Mouse (Mus musculus) retina, adult 2 months (tissue): ENCODE results near the gene Dnajc7.
A peak's percentile ranks its signal among the peaks of the same experiment; 100 is the strongest.
"Not testable (repeated sequence)": the region's sequence is repeated elsewhere in the genome, so short reads cannot be mapped to it uniquely, and the experiment has no call there.

Source experiments
- DNase-seq: peaks from one replicate; pipeline ENCODE4 v3.0.0-alpha.2; 2012; ENCODE audit warnings: low read depth, low spot score

The Dnajc7 gene

GRCm38 (mm10) chr11:100619982-100620381, at the start of gene Dnajc7:
Dnajc7 (minus strand) TSS chr11:100620168.
- DNase-seq: no peak

DNA sequence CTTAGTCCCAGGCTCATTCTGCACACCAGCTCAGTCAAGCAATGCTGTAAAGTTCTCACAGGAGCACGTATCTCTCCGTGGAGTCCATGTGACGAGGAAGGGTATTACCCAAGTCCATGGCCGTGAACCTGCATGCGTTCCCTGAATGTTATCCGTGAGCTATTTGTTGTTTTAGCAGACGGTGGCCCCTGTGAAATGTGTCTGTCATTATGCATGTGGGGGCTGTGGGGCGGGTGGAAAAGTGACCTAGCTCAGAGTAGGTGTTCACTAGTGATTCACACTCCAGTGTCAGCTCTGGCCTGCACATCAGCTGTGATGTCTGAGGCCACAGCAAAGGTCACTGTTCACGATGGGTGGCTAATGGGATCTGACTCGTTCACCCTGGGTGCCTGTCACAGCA, 39.8 kb upstream of the Dnajc7 start:
- DNase-seq: no peak

DNA sequence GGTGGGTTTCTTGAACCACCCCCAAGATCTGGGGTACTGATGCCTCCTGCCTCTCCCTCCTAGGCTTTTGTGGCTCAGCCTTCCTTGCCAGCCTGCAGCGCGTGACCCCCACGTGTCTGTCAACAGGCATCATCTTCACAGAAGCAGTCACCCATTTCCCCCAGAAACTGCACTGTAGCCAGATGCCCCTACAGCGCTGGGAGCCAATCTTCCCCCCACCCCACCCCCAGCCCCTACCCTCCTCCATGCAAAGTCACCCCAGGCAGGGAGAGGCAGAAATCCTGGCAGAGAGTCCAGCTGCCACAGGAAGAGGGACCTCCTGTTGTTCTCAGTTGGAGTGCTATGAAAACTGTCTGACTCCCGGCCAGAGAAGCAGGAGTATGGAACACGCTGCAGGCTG, 36.5 kb upstream of the Dnajc7 start:
- peak; percentile 42 for DNase-seq

DNA sequence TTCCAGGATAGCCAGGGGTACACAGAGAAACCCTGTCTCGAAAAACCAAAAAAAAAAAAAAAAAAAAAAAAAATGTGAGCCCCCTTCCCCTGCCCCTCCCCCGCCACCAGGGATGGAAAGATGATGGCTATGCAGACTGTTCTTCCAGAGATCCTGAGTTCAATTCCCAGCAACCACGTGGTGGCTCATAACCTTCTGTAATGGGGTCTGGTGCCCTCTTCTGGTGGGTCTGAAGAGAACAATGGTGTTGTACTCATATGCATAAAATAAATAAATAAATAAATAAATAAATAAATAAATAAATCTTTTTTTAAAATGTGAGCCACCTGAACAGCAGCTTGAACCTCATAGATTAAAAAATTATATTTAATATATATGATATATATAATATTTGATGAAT, 35.6 kb upstream of the Dnajc7 start:
- not testable (repeated sequence) for DNase-seq

DNA sequence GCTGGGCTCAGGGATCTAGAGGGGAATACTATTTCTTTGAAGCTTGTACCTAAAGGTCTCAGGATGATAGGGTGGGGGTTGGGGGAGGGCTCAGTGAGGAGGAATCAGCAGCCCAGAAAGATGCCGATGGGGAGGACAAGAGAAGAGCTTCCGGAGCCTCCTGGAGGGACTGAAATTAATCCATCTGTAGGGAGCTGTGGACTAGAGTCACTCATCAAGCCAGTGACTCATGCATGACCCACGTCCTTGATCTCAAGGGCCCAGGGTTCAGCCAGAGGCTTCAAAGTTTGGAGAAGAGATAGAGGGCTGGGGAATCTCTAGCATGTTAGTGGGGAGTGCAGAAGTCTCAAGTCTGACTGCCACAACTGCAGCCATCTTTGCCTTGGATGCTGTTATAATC, 31.8 kb upstream of the Dnajc7 start:
- no peak for DNase-seq

GRCm38 (mm10) chr11:100651205-100651604, 31.2 kb upstream of the Dnajc7 start:
- no peak for DNase-seq

DNA sequence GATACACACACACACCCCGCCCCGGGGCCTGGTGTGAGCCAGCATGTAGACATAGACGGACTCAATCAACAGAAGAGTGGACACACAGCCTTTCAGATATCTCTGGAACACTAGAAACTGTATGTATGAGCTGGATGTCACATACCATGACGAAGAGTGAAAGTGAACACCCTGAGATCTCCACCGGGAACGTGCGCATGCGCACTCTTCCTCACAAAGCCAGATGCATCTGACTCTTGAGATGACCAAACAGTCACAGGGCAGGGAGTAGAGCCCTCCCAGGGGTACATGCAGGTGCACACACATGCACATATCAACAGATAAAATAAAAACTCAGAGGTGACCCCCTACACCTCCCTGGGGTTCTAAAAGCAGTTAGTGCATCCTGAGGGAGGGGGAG, 28.4 kb upstream of the Dnajc7 start:
- DNase-seq: no peak

DNA sequence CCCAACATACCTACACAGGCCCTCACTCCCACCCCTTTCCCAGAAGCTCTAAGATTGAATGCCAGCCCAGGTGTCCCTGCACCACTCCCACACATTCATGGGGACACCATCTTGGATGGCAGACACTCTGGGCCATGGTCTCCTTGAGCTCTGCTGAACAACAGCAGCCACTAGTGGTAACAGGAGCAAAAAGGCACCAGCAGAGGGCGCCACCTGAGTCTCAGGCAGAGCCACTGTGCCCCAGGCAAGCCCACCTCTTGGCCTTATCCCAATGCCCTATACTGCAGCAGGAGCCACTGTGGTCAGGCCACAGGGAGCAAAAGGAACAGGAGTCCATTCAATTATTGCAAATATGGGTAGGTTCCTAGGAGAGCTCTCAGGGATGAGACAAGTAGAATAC, 26.3 kb upstream of the Dnajc7 start:
- no peak for DNase-seq

- DNase-seq: no peak
Measured at GRCm38 (mm10) chr11:100643612-100644575, 23.9 kb upstream of the Dnajc7 start.

DNA sequence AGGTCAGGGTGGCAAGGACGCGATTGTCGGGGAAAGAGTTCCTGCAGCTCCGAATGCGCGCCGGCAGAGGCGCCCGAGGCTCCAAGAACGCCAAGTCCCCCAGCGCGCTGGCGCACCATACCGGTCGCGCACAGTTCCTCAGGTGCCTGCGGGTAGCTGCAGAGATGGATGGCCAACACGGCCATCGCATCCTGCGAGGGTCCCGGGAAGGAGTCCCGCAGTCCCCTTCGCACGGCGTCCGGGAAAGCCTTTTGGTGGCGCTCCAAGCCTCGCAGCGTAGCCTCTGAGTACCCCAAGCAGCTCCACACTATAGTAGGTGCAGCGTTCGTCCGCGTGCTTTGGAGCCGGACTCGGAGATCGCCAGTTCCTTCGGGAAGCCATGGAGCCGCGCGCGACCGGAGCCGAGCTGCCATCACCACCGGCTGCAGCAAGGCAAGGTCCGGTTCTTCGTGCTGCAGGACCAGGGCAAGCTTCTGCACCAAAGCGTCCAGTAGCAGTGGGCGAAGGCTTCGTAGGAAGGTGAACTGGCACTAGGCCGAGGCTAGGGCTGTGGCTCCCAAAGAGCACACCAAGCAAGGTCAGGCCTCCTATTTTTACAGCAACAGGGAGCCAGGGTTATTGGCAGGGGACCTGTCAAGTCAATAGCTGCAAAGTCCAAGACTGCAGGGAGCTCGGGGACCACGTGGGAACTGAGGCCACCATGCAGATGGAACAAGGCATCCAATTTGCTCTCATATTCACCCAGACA, 20.4 kb upstream of the Dnajc7 start:
- no peak for DNase-seq

DNA sequence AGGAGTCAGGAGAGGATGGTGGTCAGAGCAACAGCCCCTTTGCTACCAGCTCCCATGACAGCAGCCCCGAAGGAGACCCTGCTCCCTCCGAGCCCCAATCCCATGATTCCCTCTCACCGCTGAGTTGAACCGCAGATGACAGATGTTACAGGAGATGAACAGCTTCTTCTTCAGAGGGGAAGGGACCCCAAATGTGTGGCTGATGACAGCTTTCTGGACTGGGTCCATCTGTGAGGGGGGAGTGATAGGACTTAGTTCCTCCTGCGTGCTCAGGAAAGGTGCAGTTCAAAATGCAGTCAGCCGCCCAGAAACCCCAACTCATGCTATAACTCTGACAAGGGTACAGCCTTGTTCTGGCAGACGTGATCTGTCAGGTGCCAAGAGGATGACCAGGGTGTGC, 14.6 kb upstream of the Dnajc7 start:
- no peak for DNase-seq

DNA sequence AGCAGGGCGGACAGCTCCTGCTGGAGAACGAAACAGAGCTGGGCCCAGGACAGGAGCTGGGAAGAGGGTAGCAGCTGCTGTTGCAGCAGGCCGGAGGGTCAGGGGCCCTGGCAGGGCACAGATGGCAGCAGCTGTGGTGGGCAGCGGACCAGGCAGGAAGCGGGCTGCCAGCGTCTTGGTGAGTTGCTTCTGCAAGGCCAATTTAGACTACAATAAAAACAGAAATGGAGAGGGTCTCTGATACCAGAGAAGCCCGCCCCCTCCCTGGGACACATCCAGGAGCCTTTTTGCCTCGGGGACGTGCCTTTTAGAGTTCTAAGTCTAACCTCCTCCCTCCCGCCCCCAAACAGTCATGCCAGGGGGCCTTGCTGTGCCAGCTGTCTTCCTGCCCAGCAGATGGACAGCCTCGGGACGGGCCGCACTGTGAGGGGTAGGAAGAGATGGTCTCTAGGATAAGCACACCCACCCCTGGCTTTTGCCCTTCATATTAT, 8.9 kb upstream of the Dnajc7 start:
- no peak for DNase-seq

- DNase-seq: no peak
Measured at GRCm38 (mm10) chr11:100628056-100628455, 8.1 kb upstream of the Dnajc7 start.

- DNase-seq: no peak
Measured at GRCm38 (mm10) chr11:100626701-100627195, 6.8 kb upstream of the Dnajc7 start.

DNA sequence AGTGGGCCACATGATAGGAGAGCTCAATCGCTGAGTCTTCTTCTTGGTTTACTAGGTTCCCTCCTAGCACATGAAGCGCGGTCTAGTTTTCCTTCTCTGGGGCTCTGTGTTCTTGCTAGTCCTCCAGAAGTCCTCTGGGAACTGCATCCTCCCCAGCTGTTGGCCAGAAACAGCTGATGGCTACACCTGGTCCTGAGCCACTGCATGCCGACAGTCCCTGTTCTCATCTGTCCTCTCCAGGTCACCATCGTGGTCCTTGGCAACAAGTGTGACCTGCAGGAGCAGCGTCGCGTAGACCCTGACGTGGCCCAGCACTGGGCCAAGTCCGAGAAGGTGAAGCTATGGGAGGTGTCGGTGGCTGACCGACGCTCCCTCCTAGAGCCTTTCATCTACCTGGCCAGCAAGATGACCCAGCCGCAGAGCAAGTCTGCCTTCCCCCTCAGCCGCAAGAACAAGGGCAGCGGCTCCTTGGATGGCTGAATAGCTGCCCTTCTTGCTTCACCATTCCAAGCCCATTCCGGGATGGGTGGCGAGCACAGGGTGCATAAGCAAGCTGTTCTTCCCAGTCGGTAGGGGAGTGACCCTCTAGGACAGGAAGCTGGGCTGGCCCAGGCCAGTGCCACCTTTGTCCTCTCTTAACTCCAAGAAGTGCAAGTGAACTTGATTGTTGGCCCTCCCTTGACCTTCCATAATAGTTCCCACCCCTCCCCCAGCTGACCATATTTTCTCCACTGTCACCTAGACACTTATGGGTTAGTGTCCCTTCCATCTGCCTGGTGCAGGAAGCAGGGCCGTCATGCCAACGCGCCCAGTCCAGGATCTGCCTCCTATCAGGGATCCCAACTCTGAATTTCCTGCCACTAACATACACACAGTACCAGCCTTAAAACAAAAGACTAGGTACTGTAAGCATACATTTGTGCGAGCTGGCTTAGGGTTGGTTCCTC, 6.1 kb upstream of the Dnajc7 start:
- DNase-seq: no peak

GRCm38 (mm10) chr11:100623867-100624266, 3.9 kb upstream of the Dnajc7 start:
- DNase-seq: no peak

DNA sequence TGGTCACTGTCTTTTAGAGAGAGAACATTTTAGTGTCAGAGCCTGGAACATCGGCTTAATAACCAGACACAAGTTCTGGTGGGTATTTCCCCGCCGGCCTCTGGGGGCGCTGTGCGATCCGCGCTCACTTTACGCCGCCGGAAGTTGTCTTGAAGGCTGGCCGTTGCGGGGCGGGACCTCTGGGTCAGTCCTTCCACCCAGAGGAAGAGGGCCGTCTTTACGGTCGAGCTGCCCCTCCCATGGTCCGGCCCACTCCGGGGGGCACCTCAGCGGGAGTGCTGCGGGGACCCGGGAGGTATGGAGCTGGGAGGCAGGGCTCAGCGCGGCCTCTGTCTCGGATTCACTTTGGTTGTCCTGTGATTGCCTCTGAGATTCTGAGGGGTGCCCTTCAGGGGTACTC, 2.7 kb upstream of the Dnajc7 start:
- DNase-seq: peak; percentile 82

- DNase-seq: peak; percentile 84
Measured at GRCm38 (mm10) chr11:100619485-100619975, 438 bp downstream of the Dnajc7 start.

GRCm38 (mm10) chr11:100618761-100619484, 1.0 kb downstream of the Dnajc7 start, which contains the start of gene Nkiras2:
Nkiras2 (plus strand) TSS chr11:100619244.
- no peak for DNase-seq

GRCm38 (mm10) chr11:100617480-100617879, 2.5 kb downstream of the Dnajc7 start:
- DNase-seq: no peak
